Mouse (Mus musculus): ENCODE results near the gene Rab36.

DNA sequence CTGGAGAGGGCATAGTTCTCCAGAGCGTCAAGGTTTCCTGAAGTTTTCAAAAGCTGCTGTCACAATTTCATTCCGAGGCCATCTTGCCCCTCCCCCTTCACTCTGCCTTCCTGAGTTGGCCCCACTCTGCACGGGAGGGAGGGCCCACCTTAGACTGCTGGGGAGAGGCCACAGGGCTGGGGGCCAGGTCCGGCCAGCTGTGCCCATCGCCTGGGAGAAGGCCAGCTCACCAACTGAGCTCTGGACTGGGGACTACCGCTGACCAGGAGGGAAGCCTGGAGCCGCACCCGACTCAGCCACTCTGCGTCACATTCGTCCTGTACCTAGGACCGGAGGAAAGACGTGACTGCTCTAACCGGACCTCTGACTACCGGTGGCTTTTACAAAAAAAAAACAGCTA is 21.4 kb upstream of the Rab36 start:
- no peak for TF ChIP-seq EP300 (optimal IDR thresholded peaks at IDR 0.05)
- TF ChIP-seq CTCF (IDR thresholded peaks at IDR 0.05; ENCODE audit: low read depth) = no peak

Measured in stomach, postnatal 0 days (tissue).